Mouse (Mus musculus): Measurements from ENCODE around the gene Dclk2.

DNA sequence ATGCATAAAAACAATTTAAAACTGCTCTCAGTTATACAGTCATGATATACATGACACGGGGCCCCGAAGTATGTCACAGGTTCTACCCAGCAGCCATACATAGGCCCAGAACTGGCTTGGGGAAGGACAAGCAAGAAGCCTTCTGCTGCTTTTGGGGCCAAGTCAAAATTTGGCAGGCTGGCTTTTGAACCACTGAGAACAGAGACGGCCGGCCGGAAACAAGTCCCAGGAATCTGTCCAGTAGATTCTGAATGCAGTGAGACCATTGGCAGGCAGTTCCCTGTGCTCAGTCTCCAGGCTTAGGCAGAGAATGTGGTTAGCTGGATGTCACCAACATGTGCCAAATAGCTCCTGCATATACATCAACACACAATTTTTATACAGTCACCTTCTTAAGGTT, 130.9 kb downstream of the Dclk2 start:
- TF ChIP-seq CTCF (IDR thresholded peaks at IDR 0.05; ENCODE audit: low read depth, low read length) (no peak), EP300 (IDR thresholded peaks at IDR 0.05; ENCODE audit: insufficient read depth, low read depth, low read length) (no peak)
